Mouse (Mus musculus) spleen, adult 2 months (tissue): ENCODE results near the gene Tia1. TPM values are rescaled to one million over a fixed set of nuclear protein-coding genes. Genes with fewer than 3 reads are reported as not detected.

Experiments used
- DNase-seq, 2 experiments: peaks; one replicate each; pipeline versions ENCODE4 v3.0.0 to v3.0.0-alpha.2; 2012 to 2021; ENCODE audit warnings: low spot score in 2 of 2, low read depth in 1 of 2
- H3K27ac ChIP-seq: fragments of 200-500 bp; 2 replicates; pipeline ENCODE4 v1.5.1; 2012; ENCODE audit warnings: low read length, inconsistent platforms; ENCODE audit not compliant: insufficient read depth
- H3K27me3 ChIP-seq: fragments of 200-500 bp; 2 replicates; pipeline ENCODE4 v1.6.1; 2012; ENCODE audit warnings: mild to moderate bottlenecking, moderate library complexity, low read length, inconsistent platforms; ENCODE audit not compliant: control insufficient read depth, insufficient read depth
- H3K36me3 ChIP-seq: fragments of 200-500 bp; 2 replicates; pipeline ENCODE4 v1.6.1; 2012; ENCODE audit warnings: mild to moderate bottlenecking, low read length, inconsistent platforms; ENCODE audit not compliant: control insufficient read depth, insufficient read depth
- H3K4me1 ChIP-seq: fragments of 200-500 bp; 2 replicates; pipeline ENCODE4 v1.6.1; 2011; ENCODE audit warnings: inconsistent platforms; ENCODE audit not compliant: control insufficient read depth, insufficient read depth, insufficient read length
- H3K4me3 ChIP-seq: fragments of 200-500 bp; 2 replicates; pipeline ENCODE4 v1.5.1; 2011; ENCODE audit warnings: mild to moderate bottlenecking, inconsistent platforms; ENCODE audit not compliant: insufficient read depth, insufficient read length; ENCODE audit errors: extremely low read depth
- CTCF ChIP-seq: fragments of 200-500 bp; IDR thresholded peaks from 2 replicates; pipeline ENCODE4 v1.5.1; 2011; ENCODE audit warnings: mild to moderate bottlenecking, inconsistent platforms; ENCODE audit not compliant: insufficient read depth, insufficient read length, insufficient replicate concordance; ENCODE audit errors: extremely low read depth
- POLR2A ChIP-seq: fragments of 200-500 bp; IDR thresholded peaks from 2 replicates; pipeline ENCODE4 v1.6.1; 2011; ENCODE audit warnings: low read depth, low read length, inconsistent platforms
- WGBS: fragments of 180-500 bp; shearing (Covaris S2); methylation state at CpG from one replicate; pipeline ENCODE4 v1.1.7; 2018; 5-methylcytosine and 5-hydroxymethylcytosine counted together
- polyA plus RNA-seq: library from polyadenylated mRNA; depleted of rRNA; stranded (reverse); fragments of >200 nt; gene quantifications from 2 replicates; pipeline ENCODE4 v1.2.3, GENCODE M21; 2012

Tia1 gene
- polyA plus RNA-seq, 1 experiment: 15.4 TPM

DNA sequence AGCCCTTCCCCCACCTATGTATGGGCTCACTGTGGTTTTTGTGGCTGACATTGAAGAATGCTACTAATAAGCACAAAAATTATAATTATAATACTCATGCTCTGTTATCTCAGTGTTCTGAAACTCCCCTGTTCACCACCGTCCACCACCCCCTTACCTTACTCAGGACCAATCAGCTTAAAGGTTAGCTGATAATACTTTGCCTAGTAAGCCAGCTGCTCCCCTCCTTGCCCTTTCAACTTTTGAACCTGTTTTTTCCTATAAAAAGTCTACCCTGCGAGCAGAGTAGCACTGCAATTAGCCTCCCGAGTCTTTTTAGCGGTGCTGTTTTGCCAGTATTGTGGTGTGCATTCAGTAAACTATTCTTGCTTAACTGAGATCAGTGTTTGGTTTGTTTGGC is 19.3 kb upstream of the Tia1 start:
- peaks cover 7% of the 10 kb centered on the region for H3K36me3 ChIP-seq
- no peak overlapping the region for H3K4me3 ChIP-seq
- H3K27me3 ChIP-seq: no peaks in the 10 kb centered on the region
- TF ChIP-seq CTCF (no peak), POLR2A (no peak)
- 78% methylated on average over 4 of the region's 4 CpGs for WGBS
- H3K4me1 ChIP-seq: no peaks in the 10 kb centered on the region
- H3K27ac ChIP-seq: no peak overlapping the region
- DNase-seq: no peak

DNA sequence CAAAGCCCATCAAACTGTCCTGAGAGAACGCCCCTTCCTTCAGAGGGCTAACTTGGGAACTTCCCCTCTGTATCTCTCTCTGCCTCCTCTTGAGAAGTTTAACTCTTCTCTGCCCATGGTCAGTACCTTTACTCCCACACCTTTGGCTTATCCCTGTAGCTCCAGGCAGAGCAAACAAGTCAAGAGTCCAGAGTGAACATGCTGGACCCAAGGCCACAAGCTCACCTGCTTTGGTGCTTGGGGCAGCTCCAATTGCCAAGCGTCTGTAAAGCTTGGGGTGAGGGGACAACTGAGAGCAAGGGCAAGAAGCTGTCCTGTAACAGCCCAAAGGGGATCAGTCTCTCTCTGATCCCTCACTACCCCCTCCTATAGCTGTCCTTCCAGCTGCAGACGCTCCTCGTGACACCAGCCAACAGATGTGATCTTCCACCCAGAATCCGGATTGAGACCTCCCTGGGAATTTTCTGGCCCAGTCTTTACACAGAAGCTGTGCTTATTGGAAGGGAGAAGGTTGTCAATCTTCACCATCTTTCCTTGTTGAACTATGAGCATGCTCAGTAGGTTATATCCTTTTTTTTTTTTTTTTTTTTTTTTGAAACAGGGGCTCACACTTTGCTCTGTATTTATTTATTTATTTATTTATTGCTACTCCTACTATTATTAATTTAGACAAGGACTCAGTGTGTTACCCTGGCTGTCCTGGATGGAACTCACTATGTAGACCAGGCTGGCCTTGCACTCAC is 18.5 kb upstream of the Tia1 start:
- H3K4me1 ChIP-seq: no peaks in the 10 kb centered on the region
- DNase-seq: no peak
- H3K4me3 ChIP-seq: no peak overlapping the region
- TF ChIP-seq CTCF: no peak
- no peak for TF ChIP-seq POLR2A
- H3K36me3 ChIP-seq: peaks cover 7% of the 10 kb centered on the region
- H3K27me3 ChIP-seq: no peaks in the 10 kb centered on the region
- WGBS: 92% methylated on average over 5 of the region's 5 CpGs
- H3K27ac ChIP-seq: no peak overlapping the region

GRCm38 (mm10) chr6:86387313-86387712 is 16.7 kb upstream of the Tia1 start:
- no peak overlapping the region for H3K27ac ChIP-seq
- H3K36me3 ChIP-seq: peaks cover 11% of the 10 kb centered on the region
- no peak overlapping the region for H3K4me3 ChIP-seq
- no peaks in the 10 kb centered on the region for H3K4me1 ChIP-seq
- TF ChIP-seq POLR2A (no peak), CTCF (no peak)
- no peaks in the 10 kb centered on the region for H3K27me3 ChIP-seq
- WGBS: 91% methylated on average over 12 of the region's 12 CpGs
- DNase-seq: no peak

DNA sequence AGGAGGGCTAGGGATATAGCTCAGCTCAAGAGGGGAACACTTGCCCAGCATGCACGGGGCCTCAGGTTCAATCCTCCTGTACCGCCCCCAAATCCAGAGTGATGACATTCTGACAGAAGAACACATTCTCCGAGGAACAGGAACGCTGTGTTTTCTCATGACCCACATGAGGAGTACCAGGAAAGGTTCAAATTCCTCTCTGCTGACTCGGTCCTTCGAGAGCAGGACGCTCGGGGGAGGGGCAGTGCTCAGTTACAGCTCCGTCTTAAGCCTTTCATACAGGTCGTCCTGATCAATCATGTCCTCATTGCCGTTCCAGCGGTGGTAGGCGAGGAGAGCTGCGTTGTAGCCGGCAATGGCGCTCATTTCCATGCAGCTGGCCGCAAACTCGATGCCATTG is 15.6 kb upstream of the Tia1 start:
- H3K36me3 ChIP-seq: peaks cover 11% of the 10 kb centered on the region

DNA sequence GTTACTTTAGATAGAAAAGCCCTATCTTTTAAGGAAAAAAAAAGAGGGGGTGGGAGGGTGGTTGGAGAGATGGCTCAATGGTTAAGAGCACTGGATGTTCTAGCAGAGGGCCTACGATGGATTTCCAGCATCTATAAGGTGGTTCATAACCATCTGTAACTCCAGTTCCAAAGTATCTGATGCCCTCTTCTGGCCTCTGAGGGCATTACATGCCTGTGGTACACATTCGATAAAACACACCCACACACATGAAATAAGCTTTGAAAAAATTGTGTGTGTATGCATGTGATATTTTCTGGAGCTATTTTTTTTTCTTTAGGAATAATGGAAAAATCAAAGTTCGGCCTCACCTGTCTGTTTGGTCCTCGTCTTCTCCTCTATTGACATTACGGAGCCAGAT is 12.7 kb upstream of the Tia1 start:
- Histone ChIP-seq H3K36me3 (peaks cover 11% of the 10 kb centered on the region), H3K4me1 (no peaks in the 10 kb centered on the region; the same call in 1 of the 2 replicates), H3K27me3 (no peaks in the 10 kb centered on the region), H3K4me3 (no peak overlapping the region), H3K27ac (no peak overlapping the region)
- DNase-seq: no peak
- TF ChIP-seq CTCF (no peak), POLR2A (no peak)
- 91% methylated on average over 5 of the region's 5 CpGs for WGBS

More for the DNA sequence above, 15.6 kb upstream of the Tia1 start:
- TF ChIP-seq CTCF (no peak), POLR2A (no peak)
- no peak for DNase-seq
- H3K4me1 ChIP-seq: no peaks in the 10 kb centered on the region
- no peaks in the 10 kb centered on the region for H3K27me3 ChIP-seq
- 87% methylated on average over 18 of the region's 18 CpGs for WGBS
- H3K27ac ChIP-seq: no peak overlapping the region
- H3K4me3 ChIP-seq: no peak overlapping the region

- 92% methylated on average over 1 of the region's 1 CpGs for WGBS
- no peak for DNase-seq
- TF ChIP-seq CTCF (no peak), POLR2A (no peak)
- Histone ChIP-seq H3K27ac (no peak overlapping the region), H3K36me3 (peaks cover 9% of the 10 kb centered on the region), H3K4me3 (no peak overlapping the region), H3K4me1 (peaks cover 5% of the 10 kb centered on the region), H3K27me3 (no peaks in the 10 kb centered on the region)
These were observed 10.8 kb upstream of the Tia1 start for GRCm38 (mm10) chr6:86393187-86393586.

GRCm38 (mm10) chr6:86394078-86394720 is 9.8 kb upstream of the Tia1 start:
- WGBS: 93% methylated on average over 17 of the region's 17 CpGs
- H3K4me1 ChIP-seq: peaks cover 5% of the 10 kb centered on the region
- peaks cover 4% of the 10 kb centered on the region for H3K36me3 ChIP-seq
- DNase-seq: no peak
- TF ChIP-seq POLR2A (no peak), CTCF (no peak)
- H3K4me3 ChIP-seq: no peak overlapping the region
- H3K27me3 ChIP-seq: no peaks in the 10 kb centered on the region
- H3K27ac ChIP-seq: no peak overlapping the region
